Mouse (Mus musculus) forebrain, embryonic 14.5 days (tissue): ENCODE measurements around the gene Olfr963. TPM values are rescaled to one million over a fixed set of nuclear protein-coding genes. Genes with fewer than 3 reads are reported as not detected.
A peak's percentile ranks its signal among the peaks of the same experiment; 100 is the strongest.

Source experiments
- ATAC-seq: fragments of 200-750 bp; cut with Nextera tagmentation; 2 replicates; pipeline ENCODE4 v1.8.0; 2017; ENCODE audit warnings: mild to moderate bottlenecking, moderate library complexity
- DNase-seq: peaks from one replicate; pipeline ENCODE4 v3.0.0-alpha.2; 2015; ENCODE audit warnings: low spot score
- H3K27ac ChIP-seq: fragments of 300-500 bp; sonication (generic); 2 replicates; pipeline ENCODE4 v1.5.1; 2014; ENCODE audit warnings: low read depth, mild to moderate bottlenecking, control low read depth, low read length, moderate library complexity
- H3K27me3 ChIP-seq: fragments of 300-500 bp; sonication (generic); replicated peaks from 2 replicates; pipeline ENCODE4 v1.6.1; 2014; ENCODE audit warnings: low read length, control low read depth, mixed read lengths; ENCODE audit not compliant: control insufficient read depth, insufficient read depth
- H3K36me3 ChIP-seq: fragments of 300-500 bp; sonication (generic); 2 replicates; pipeline ENCODE4 v1.6.1; 2014; ENCODE audit warnings: low read length, control low read depth; ENCODE audit not compliant: control insufficient read depth, insufficient read depth
- H3K4me1 ChIP-seq: fragments of 300-500 bp; sonication (generic); 2 replicates; pipeline ENCODE4 v1.6.1; 2014; ENCODE audit warnings: antibody characterized with exemption, low read length, control low read depth; ENCODE audit not compliant: control insufficient read depth, insufficient read depth
- H3K4me2 ChIP-seq: fragments of 300-500 bp; sonication (generic); 2 replicates; pipeline ENCODE4 v1.6.1; 2014; ENCODE audit warnings: mild to moderate bottlenecking, control low read depth, low read length
- H3K4me3 ChIP-seq: fragments of 300-500 bp; sonication (generic); 2 replicates; pipeline ENCODE4 v1.5.1; 2014; ENCODE audit warnings: low read depth, low read length, control low read depth
- H3K9ac ChIP-seq: fragments of 300-500 bp; sonication (generic); 2 replicates; pipeline ENCODE4 v1.6.1; 2014; ENCODE audit warnings: mild to moderate bottlenecking, low read length, control low read depth, moderate library complexity
- H3K9me3 ChIP-seq: fragments of 300-500 bp; sonication (generic); replicated peaks from 2 replicates; pipeline ENCODE4 v1.6.1; 2016; ENCODE audit warnings: low read length, control low read depth, mixed read lengths; ENCODE audit not compliant: control insufficient read depth
- WGBS: fragments of 180-500 bp; shearing (Covaris S2); extraction: QIAGEN DNeasy Blood & Tissue Kit; methylation state at CpG from one replicate; pipeline ENCODE4 v1.1.7; 2014; 5-methylcytosine and 5-hydroxymethylcytosine counted together
- polyA plus RNA-seq: library from polyadenylated mRNA; unstranded; fragments of >200 nt; fragmentation: Nextera tagmentation; extraction: Ambion mirVana; gene quantifications from 2 replicates; pipeline ENCODE4 v1.2.1, GENCODE M21; 2014

Gene Olfr963
- polyA plus RNA-seq: not detected in 2 replicates

DNA sequence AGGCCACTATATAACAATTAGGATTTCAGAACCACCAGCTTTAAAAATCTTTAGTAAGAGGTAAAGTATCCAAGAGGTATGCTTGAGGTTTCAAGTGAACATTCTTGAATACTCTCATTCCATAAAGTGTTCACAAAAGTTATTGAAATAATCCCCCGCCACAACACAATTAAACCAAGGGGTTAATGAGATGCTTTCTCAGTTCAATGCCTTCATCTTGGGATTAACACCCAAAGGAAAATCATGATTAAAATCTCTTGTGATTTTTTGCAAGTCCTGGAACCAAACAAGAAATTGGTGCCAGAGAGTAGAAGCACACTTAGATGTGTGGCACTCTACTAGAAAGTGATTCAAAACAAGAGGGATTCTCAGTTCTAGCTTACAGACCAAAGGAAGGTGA lies at the start of gene Olfr963:
Gene Olfr963 (plus strand): TSS at position 301 of the 400 bp plus-strand sequence.
- Histone ChIP-seq H3K4me2 (no peak within 1 kb of the TSS), H3K9ac (no peak within 1 kb of the TSS), H3K36me3 (no peaks in the 10 kb centered on the region), H3K4me1 (no peaks in the 10 kb centered on the region), H3K27ac (no peak within 1 kb of the TSS), H3K27me3 (no peaks in the 10 kb centered on the region), H3K4me3 (no peak within 1 kb of the TSS), H3K9me3 (no peaks in the 10 kb centered on the region)
- WGBS: 90% methylated on average over 1 of the region's 1 CpGs
- ATAC-seq (no peak), DNase-seq (no peak)

DNA sequence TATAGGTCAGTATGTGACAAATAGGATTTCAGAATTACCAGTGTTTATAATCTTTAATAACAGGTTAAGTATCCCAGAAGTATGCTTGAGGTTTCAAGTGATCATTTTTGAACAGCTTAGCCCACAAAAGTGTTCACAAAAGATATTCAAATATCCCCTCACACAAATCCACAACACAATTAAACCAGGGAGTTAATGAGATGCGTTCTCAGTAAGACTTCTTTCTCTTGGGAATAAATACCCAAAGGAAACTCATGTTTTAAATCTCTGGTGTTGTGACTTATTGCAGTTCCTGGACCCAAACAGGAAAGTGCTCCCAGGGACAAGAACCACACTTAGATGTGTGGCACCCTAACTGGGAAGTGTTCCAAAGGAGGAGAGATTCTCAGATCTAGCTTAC lies 45.9 kb upstream of the Olfr963 start, which contains the start of gene Olfr960:
Gene Olfr960 (plus strand): TSS at position 301 of the 400 bp plus-strand sequence.
- H3K4me2 ChIP-seq: no peak within 1 kb of the TSS
- H3K9ac ChIP-seq: no peak within 1 kb of the TSS
- WGBS: 26% methylated on average over 1 of the region's 1 CpGs
- no peaks in the 10 kb centered on the region for H3K4me1 ChIP-seq
- no peak within 1 kb of the TSS for H3K4me3 ChIP-seq
- DNase-seq: no peak
- H3K27ac ChIP-seq: no peak within 1 kb of the TSS
- ATAC-seq: no peak
- H3K9me3 ChIP-seq: no peaks in the 10 kb centered on the region
- H3K27me3 ChIP-seq: no peaks in the 10 kb centered on the region
- no peaks in the 10 kb centered on the region for H3K36me3 ChIP-seq

DNA sequence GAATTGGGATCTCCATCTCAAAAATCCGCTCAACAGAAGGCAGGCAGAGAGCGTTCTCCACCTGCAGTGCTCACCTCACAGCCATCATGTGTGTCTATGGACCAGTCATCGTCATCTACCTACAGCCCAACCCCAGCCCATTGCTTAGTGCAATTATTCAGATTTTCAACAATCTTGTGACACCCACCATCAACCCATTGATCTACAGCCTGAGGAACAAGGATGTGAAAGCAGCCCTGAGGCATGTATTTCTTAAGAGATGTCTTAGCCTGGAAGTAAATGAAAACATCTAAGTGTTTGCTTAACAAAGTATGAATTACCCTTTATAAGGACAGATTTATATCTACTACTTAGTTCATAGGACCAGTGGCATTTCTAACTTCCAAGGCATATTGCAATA lies 43.2 kb upstream of the Olfr963 start:
- Histone ChIP-seq H3K36me3 (no peaks in the 10 kb centered on the region), H3K9ac (no peak overlapping the region), H3K4me2 (no peak overlapping the region), H3K4me1 (no peaks in the 10 kb centered on the region), H3K4me3 (no peak overlapping the region), H3K27me3 (no peaks in the 10 kb centered on the region), H3K9me3 (no peaks in the 10 kb centered on the region), H3K27ac (no peak overlapping the region)
- DNase-seq: no peak
- no peak for ATAC-seq
- 91% methylated on average over 3 of the region's 3 CpGs for WGBS

DNA sequence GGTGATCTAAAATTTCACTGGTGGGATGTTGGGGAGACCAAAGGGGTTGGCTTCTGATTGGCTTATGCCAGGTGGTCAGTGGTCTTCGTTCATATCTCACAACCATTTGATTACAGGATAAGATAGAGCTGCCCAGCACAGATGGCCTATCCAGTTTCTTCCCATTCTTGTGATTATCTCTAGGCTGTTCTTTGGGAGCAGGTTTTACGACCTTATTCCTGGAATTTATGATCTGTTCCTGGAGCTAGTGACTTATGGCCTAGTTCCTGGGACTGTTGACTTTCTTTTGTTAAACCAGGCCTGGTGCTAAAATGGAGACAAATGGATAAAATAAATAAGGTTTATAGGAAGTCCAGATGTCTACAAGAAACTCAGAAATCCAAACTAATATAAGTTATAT lies 42.3 kb upstream of the Olfr963 start:
- Histone ChIP-seq H3K36me3 (no peaks in the 10 kb centered on the region), H3K4me1 (no peaks in the 10 kb centered on the region), H3K4me3 (no peak overlapping the region), H3K4me2 (no peak overlapping the region), H3K9ac (no peak overlapping the region), H3K27me3 (no peaks in the 10 kb centered on the region), H3K27ac (no peak overlapping the region), H3K9me3 (no peaks in the 10 kb centered on the region)
- 83% methylated on average over 2 of the region's 2 CpGs for WGBS
- DNase-seq (no peak), ATAC-seq (no peak)

DNA sequence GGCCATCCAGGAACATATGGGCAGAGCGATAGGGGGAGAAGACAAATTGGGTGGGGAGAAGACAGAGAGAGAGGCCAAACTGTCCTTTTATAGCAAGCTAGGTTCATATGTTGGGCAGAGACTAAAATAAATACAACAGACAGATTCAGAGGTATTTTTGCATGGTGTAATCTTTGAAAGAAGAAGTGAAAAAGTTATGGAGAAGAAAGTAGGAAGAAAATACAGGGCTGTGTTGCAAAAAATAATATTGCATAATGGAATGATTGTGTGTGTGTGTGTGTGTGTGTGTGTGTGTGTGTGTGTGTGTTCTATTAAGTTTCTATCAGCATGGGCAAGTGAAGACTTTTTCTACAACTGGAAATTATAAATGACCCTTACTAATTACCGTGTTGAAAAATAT lies 37.9 kb upstream of the Olfr963 start:
- Histone ChIP-seq H3K27me3 (no peaks in the 10 kb centered on the region), H3K4me1 (no peaks in the 10 kb centered on the region), H3K9ac (no peak overlapping the region), H3K36me3 (no peaks in the 10 kb centered on the region), H3K4me2 (no peak overlapping the region), H3K9me3 (no peaks in the 10 kb centered on the region), H3K4me3 (no peak overlapping the region), H3K27ac (no peak overlapping the region)
- 92% methylated on average over 2 of the region's 2 CpGs for WGBS
- no peak for DNase-seq
- no peak for ATAC-seq

DNA sequence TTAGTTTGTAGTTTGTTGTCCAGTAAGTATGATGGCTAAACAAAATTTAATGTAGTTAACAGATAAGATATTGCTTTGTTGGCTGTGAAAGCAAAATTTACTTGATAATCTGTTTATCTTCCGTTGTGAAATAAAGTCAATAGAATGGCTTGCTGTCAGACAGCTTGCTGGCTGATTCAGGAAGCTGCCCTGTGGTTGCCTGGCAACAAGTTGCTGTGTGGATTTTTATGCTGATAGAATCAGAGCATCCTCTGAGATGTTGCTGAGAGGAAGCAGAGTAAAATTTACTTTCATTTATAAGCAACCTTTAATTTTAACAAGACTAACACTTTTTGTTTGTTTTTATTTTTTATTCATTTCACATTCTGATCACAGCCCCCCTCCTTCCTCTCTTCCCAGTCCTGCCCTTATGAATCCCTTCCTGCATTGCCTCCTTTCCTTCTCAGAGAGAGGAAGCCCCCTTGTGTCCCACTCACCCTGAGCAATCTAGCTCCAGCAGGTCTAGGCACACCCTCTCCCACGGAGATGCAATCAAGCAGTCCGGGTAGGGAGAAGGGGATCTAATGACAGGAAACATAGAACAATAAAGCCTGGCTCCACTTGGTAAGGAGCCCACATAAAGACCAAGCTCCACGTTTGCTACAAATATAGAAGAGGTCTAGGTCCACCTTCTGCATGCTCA lies 33.0 kb upstream of the Olfr963 start:
- WGBS: 42% methylated on average over 4 of the region's 4 CpGs
- Histone ChIP-seq H3K9ac (no peak overlapping the region), H3K4me3 (no peak overlapping the region), H3K36me3 (no peaks in the 10 kb centered on the region), H3K4me1 (no peaks in the 10 kb centered on the region), H3K9me3 (no peaks in the 10 kb centered on the region), H3K27ac (no peak overlapping the region), H3K27me3 (no peaks in the 10 kb centered on the region), H3K4me2 (no peak overlapping the region)
- ATAC-seq: no peak
- DNase-seq: peak; percentile 66

DNA sequence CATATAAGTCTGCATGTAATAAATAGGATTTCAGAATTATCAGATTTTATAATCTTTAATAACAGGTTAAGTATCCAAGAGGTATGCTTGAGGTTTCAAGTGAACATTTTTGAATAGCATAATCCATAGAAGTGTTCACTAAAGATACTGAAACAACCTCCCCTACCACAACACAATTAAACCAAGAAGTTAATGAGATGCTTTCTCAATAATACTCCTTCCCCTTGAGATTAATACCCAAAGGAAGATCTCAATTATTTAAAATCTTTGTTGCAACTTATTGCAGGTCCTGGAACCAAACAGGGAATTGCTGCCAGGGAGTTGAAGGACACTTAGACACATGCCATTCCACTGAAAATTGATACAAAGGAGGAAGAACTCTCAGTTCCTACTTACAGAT lies 22.2 kb upstream of the Olfr963 start, which contains the start of gene Olfr961:
Gene Olfr961 (plus strand): TSS at position 301 of the 400 bp plus-strand sequence.
- Histone ChIP-seq H3K9me3 (no peaks in the 10 kb centered on the region), H3K4me2 (no peak within 1 kb of the TSS), H3K4me3 (no peak within 1 kb of the TSS), H3K27me3 (no peaks in the 10 kb centered on the region), H3K4me1 (no peaks in the 10 kb centered on the region), H3K9ac (no peak within 1 kb of the TSS), H3K27ac (no peak within 1 kb of the TSS), H3K36me3 (no peaks in the 10 kb centered on the region)
- ATAC-seq: no peak
- no peak for DNase-seq

DNA sequence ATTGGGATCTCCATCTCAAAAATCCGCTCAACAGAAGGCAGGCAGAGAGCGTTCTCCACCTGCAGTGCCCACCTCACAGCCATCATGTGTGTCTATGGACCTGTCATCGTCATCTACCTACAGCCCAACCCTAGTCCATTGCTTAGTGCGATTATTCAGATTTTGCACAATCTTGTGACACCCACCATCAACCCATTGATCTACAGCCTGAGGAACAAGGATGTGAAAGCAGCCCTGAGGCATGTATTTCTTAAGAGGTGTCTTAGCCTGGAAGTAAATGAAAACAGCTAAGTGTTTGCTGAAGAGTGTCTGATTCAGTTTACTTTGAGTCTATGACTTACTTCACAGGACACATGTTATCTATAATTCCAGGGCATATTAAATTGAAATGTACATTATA lies 19.6 kb upstream of the Olfr963 start:
- H3K27me3 ChIP-seq: no peaks in the 10 kb centered on the region
- no peak overlapping the region for H3K27ac ChIP-seq
- H3K9ac ChIP-seq: no peak overlapping the region
- no peak overlapping the region for H3K4me2 ChIP-seq
- no peaks in the 10 kb centered on the region for H3K36me3 ChIP-seq
- no peak for ATAC-seq
- H3K4me1 ChIP-seq: no peaks in the 10 kb centered on the region
- no peak for DNase-seq
- H3K9me3 ChIP-seq: no peaks in the 10 kb centered on the region
- no peak overlapping the region for H3K4me3 ChIP-seq
- 90% methylated on average over 4 of the region's 4 CpGs for WGBS

DNA sequence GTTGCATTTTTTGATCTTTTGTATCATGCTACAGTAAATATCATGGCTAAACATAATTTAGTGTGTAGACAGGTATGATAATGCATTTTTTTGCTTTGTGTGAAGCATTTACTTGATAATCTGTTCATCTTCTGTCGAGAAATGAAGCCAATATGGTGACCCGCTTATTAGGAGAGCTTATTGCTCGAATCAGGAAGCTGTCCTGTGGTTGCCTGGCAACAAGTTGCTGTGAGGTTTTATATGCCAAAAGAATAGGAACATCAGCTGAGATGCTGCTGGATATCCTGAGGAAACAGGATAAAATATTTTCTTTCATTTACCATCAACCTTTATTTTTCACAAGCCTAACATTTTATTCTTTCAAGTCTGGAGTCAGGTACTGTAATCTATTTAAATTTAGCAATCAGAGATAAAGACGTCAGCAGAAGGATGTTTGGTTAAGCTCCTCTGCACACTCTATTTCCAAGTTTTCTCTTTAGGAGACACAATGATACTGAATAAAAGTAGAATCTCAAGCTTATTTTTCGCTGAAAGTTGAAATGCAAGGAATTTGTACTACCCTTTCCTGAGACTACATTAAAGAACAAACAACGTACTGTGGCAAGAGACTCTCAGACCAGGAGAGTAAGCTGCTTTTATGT lies 12.1 kb upstream of the Olfr963 start:
- ATAC-seq (no peak), DNase-seq (peak; percentile 56)
- Histone ChIP-seq H3K4me3 (no peak overlapping the region), H3K27ac (no peak overlapping the region), H3K9ac (no peak overlapping the region), H3K36me3 (no peaks in the 10 kb centered on the region), H3K4me1 (no peaks in the 10 kb centered on the region), H3K9me3 (no peaks in the 10 kb centered on the region), H3K27me3 (no peaks in the 10 kb centered on the region), H3K4me2 (no peak overlapping the region)
- WGBS: 72% methylated on average over 6 of the region's 6 CpGs
